Mouse (Mus musculus): ENCODE measurements around the gene Dolpp1. TPM values are rescaled to one million over a fixed set of nuclear protein-coding genes. Genes with fewer than 3 reads are reported as not detected.

The Dolpp1 gene
- polyA plus RNA-seq, 1 experiment from 2014 or later, result 34.6 TPM

GRCm38 (mm10) chr2:30358533-30359531 lies 33.2 kb upstream of the Dolpp1 start, which contains the start of gene Sh3glb2:
Gene Sh3glb2 (minus strand): TSS chr2:30359337.
- Histone ChIP-seq H3K9ac (peak within 1 kb of the TSS; percentile 78), H3K4me3 (replicated peaks) (peak within 1 kb of the TSS; percentile 81), H3K36me3 (peaks cover 13% of the 10 kb centered on the region), H3K4me2 (replicated peaks) (peak within 1 kb of the TSS; percentile 93), H3K4me1 (peaks cover 34% of the 10 kb centered on the region), H3K27me3 (no peaks in the 10 kb centered on the region), H3K9me3 (replicated peaks) (no peaks in the 10 kb centered on the region), H3K27ac (replicated peaks) (peak within 1 kb of the TSS; percentile 65)
- ATAC-seq (ENCODE audit: insufficient number of reproducible peaks, low FRiP score, low TSS enrichment, low read depth), result peak; percentile 82
- 1% methylated on average over 70 of the region's 73 CpGs for WGBS

DNA sequence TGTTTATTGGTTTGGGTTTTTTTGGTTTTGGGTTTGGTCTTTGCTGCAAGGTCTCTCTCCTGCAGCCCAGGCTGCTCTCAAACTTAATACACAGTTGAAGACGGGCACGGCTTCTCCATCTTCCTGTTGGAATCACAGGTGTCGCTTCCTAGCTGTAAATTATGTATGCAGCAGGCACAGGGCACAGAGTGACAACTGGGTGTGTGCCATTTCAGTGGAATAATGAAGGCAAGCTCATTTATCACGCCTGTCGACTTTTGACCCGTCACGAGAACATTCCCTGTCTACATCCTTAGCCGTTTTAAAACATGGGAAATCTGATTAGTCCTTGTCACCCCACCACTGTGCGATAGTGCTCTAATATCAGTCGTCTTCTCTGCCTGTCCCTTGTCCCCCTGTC lies 31.4 kb upstream of the Dolpp1 start:
- no peak overlapping the region for H3K27ac ChIP-seq (replicated peaks)
- WGBS, result 77% methylated on average over 10 of the region's 10 CpGs
- no peak overlapping the region for H3K9ac ChIP-seq
- no peak overlapping the region for H3K4me2 ChIP-seq (replicated peaks)
- no peak for ATAC-seq (ENCODE audit: insufficient number of reproducible peaks, low FRiP score, low TSS enrichment, low read depth)
- no peaks in the 10 kb centered on the region for H3K9me3 ChIP-seq (replicated peaks)
- H3K4me3 ChIP-seq (replicated peaks), result no peak overlapping the region
- peaks cover 46% of the 10 kb centered on the region for H3K4me1 ChIP-seq
- H3K36me3 ChIP-seq, result no peaks in the 10 kb centered on the region
- H3K27me3 ChIP-seq, result no peaks in the 10 kb centered on the region

- Histone ChIP-seq H3K9ac (no peak overlapping the region), H3K9me3 (replicated peaks) (no peaks in the 10 kb centered on the region), H3K4me1 (peaks cover 25% of the 10 kb centered on the region), H3K27ac (replicated peaks) (no peak overlapping the region), H3K36me3 (peaks cover 16% of the 10 kb centered on the region), H3K4me3 (replicated peaks) (no peak overlapping the region), H3K27me3 (no peaks in the 10 kb centered on the region), H3K4me2 (replicated peaks) (no peak overlapping the region)
- WGBS, result 74% methylated on average over 5 of the region's 5 CpGs
- ATAC-seq (ENCODE audit: insufficient number of reproducible peaks, low FRiP score, low TSS enrichment, low read depth), result no peak
Measured at GRCm38 (mm10) chr2:30362865-30363264, 29.2 kb upstream of the Dolpp1 start.

GRCm38 (mm10) chr2:30363773-30364650 lies 28.0 kb upstream of the Dolpp1 start, which contains the start of gene Miga2:
Gene Miga2 (plus strand): TSS chr2:30364233.
- H3K27me3 ChIP-seq, result no peaks in the 10 kb centered on the region
- H3K4me2 ChIP-seq (replicated peaks), result peak within 1 kb of the TSS; percentile 86
- H3K4me1 ChIP-seq, result peaks cover 16% of the 10 kb centered on the region
- WGBS, result under 1% methylated on average over 54 of the region's 54 CpGs
- peak within 1 kb of the TSS; percentile 70 for H3K9ac ChIP-seq
- no peaks in the 10 kb centered on the region for H3K9me3 ChIP-seq (replicated peaks)
- H3K4me3 ChIP-seq (replicated peaks), result peak within 1 kb of the TSS; percentile 85
- peaks cover 27% of the 10 kb centered on the region for H3K36me3 ChIP-seq
- H3K27ac ChIP-seq (replicated peaks), result peak within 1 kb of the TSS; percentile 90
- peak; percentile 98 for ATAC-seq (ENCODE audit: insufficient number of reproducible peaks, low FRiP score, low TSS enrichment, low read depth)

DNA sequence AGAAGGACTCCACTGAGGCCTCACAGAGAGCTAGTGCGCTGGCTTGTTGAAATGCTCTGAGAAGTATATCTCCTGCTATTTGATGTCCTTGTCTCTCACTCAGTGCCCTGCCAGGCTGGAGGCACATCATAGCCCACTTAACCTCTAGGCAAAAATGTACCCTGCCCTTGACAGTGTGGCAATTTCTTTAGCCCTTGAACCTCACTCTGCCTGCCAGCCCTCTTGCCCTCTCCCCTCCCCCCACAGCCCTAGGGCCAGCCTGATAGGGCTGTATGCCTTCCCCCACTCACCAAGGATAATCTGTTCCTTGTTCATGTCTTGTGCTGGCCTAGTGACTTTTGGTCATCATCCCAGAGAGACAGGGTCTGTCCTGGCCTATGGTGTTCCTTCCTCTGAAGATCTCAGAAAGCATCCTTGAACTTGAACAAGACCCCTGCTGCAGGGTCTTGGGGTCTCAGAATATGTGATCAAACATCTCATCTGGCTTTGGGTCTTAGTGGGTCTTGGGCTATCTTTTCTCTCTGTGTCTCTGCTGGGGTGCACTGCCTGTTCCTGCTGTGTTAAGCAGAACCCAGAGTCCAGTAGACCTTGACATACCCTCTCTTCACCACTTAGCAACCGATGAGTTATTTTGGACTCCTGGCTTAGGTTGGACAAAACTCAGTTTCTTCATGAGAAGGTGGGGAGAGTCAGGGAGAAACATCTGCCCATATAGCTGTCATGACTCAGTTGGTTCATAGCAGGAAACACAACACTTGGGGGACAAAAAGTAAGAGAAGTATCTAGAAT lies 26.6 kb upstream of the Dolpp1 start:
- Histone ChIP-seq H3K27ac (replicated peaks) (no peak overlapping the region), H3K9ac (peak overlapping the region; percentile 70), H3K36me3 (peaks cover 42% of the 10 kb centered on the region), H3K9me3 (replicated peaks) (no peaks in the 10 kb centered on the region), H3K4me2 (replicated peaks) (peak overlapping the region; percentile 86), H3K4me1 (peaks cover 12% of the 10 kb centered on the region), H3K27me3 (no peaks in the 10 kb centered on the region), H3K4me3 (replicated peaks) (peak overlapping the region; percentile 85)
- no peak for ATAC-seq (ENCODE audit: insufficient number of reproducible peaks, low FRiP score, low TSS enrichment, low read depth)
- 83% methylated on average over 2 of the region's 2 CpGs for WGBS

DNA sequence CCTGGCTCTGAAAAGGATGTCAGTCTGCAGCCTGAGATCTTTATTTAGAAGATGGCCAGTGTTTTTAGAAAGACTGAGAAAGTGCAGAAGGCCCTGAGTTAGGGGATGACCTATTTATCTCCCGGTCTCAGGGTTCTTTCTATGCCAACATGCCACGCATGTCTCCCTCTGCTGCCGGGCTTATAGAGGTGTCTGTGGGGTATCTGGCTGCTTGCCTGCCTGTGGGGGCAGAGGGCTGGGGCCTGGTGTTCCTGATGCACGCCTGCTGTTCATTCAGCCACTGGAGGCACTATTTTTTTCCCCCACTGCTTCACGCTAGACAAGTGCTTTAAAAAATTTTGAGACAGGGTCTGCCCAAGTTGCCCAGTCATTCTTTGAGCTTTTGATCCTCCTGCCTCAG lies 25.9 kb upstream of the Dolpp1 start:
- H3K9me3 ChIP-seq (replicated peaks), result no peaks in the 10 kb centered on the region
- WGBS, result 60% methylated on average over 5 of the region's 5 CpGs

GRCm38 (mm10) chr2:30371544-30371943 lies 20.5 kb upstream of the Dolpp1 start:
- H3K4me2 ChIP-seq (replicated peaks), result no peak overlapping the region
- no peaks in the 10 kb centered on the region; the same call in 1 of the 2 replicates for H3K4me1 ChIP-seq
- H3K36me3 ChIP-seq, result peaks cover 91% of the 10 kb centered on the region
- no peak for ATAC-seq (ENCODE audit: insufficient number of reproducible peaks, low FRiP score, low TSS enrichment, low read depth)
- H3K9ac ChIP-seq, result no peak overlapping the region
- 94% methylated on average over 8 of the region's 8 CpGs for WGBS
- H3K9me3 ChIP-seq (replicated peaks), result no peaks in the 10 kb centered on the region
- no peak overlapping the region for H3K4me3 ChIP-seq (replicated peaks)
- H3K27me3 ChIP-seq, result no peaks in the 10 kb centered on the region
- no peak overlapping the region for H3K27ac ChIP-seq (replicated peaks)

More for the DNA sequence above, 25.9 kb upstream of the Dolpp1 start:
- peaks cover 49% of the 10 kb centered on the region for H3K36me3 ChIP-seq
- no peaks in the 10 kb centered on the region for H3K27me3 ChIP-seq
- H3K4me1 ChIP-seq, result peaks cover 12% of the 10 kb centered on the region
- ATAC-seq (ENCODE audit: insufficient number of reproducible peaks, low FRiP score, low TSS enrichment, low read depth), result no peak
- H3K4me2 ChIP-seq (replicated peaks), result no peak overlapping the region
- no peak overlapping the region for H3K4me3 ChIP-seq (replicated peaks)
- H3K27ac ChIP-seq (replicated peaks), result no peak overlapping the region
- no peak overlapping the region for H3K9ac ChIP-seq

DNA sequence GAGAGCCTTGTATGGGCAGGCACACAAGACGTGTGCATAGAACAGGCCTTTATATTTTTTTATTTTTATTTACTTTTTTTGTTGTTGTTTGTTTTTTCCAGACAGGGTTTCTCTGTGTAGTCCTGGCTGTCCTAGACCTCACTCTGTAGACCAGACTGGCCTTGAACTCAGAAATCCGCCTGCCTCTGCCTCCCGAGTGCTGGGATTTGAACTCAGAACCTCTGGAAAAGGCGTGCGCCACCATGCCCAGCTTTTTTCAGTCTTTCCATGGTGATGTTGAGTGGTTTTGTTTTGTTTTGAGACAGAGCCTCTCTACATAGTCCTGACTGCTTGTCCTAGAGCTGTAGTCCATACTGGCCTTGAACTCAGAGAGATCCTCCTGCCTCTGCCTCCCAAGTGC lies 19.3 kb upstream of the Dolpp1 start:
- H3K9ac ChIP-seq, result no peak overlapping the region
- H3K4me2 ChIP-seq (replicated peaks), result no peak overlapping the region
- 93% methylated on average over 5 of the region's 5 CpGs for WGBS
- H3K9me3 ChIP-seq (replicated peaks), result no peaks in the 10 kb centered on the region
- ATAC-seq (ENCODE audit: insufficient number of reproducible peaks, low FRiP score, low TSS enrichment, low read depth), result no peak
- H3K4me1 ChIP-seq, result no peaks in the 10 kb centered on the region; the same call in 1 of the 2 replicates
- peaks cover 90% of the 10 kb centered on the region for H3K36me3 ChIP-seq
- no peak overlapping the region for H3K4me3 ChIP-seq (replicated peaks)
- H3K27me3 ChIP-seq, result no peaks in the 10 kb centered on the region
- no peak overlapping the region for H3K27ac ChIP-seq (replicated peaks)

GRCm38 (mm10) chr2:30375893-30376292 lies 16.2 kb upstream of the Dolpp1 start:
- WGBS, result 92% methylated on average over 10 of the region's 10 CpGs
- H3K27me3 ChIP-seq, result no peaks in the 10 kb centered on the region
- H3K9ac ChIP-seq, result no peak overlapping the region
- no peak overlapping the region for H3K4me3 ChIP-seq (replicated peaks)
- H3K4me2 ChIP-seq (replicated peaks), result no peak overlapping the region
- no peaks in the 10 kb centered on the region; the same call in 1 of the 2 replicates for H3K4me1 ChIP-seq
- no peaks in the 10 kb centered on the region for H3K9me3 ChIP-seq (replicated peaks)
- H3K36me3 ChIP-seq, result peaks cover 87% of the 10 kb centered on the region
- ATAC-seq (ENCODE audit: insufficient number of reproducible peaks, low FRiP score, low TSS enrichment, low read depth), result no peak
- H3K27ac ChIP-seq (replicated peaks), result no peak overlapping the region

GRCm38 (mm10) chr2:30377721-30378120 lies 14.3 kb upstream of the Dolpp1 start:
- H3K27me3 ChIP-seq, result no peaks in the 10 kb centered on the region
- no peaks in the 10 kb centered on the region for H3K9me3 ChIP-seq (replicated peaks)
- no peak overlapping the region for H3K9ac ChIP-seq
- H3K4me2 ChIP-seq (replicated peaks), result no peak overlapping the region
- no peak overlapping the region for H3K4me3 ChIP-seq (replicated peaks)
- H3K27ac ChIP-seq (replicated peaks), result no peak overlapping the region
- 81% methylated on average over 5 of the region's 5 CpGs for WGBS
- ATAC-seq (ENCODE audit: insufficient number of reproducible peaks, low FRiP score, low TSS enrichment, low read depth), result peak; percentile 31; the same call in 1 of the 2 replicates
- H3K36me3 ChIP-seq, result peaks cover 86% of the 10 kb centered on the region
- H3K4me1 ChIP-seq, result no peaks in the 10 kb centered on the region; the same call in 1 of the 2 replicates

Data from embryonic facial prominence, embryonic 15.5 days (tissue).